In the genomic region with DNA sequence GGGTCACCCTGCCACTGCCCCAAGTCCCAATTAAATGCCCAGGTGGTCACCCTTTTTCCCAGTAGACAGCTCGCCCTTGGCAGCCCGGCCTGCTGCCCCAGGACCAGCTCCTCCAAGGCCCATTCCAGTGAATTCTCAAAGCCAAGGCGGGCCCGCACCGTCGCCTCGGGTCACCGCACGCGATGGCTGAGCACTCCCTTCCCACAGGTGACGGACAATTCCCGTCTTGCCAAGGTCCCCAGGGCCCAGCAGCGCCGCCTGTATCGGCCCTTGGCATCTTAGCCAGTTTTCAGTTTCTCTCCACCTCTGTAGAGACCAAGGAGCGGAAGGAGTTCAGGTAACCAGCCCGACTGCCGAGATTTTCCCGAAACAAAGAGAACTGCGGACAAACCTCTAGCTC, we compare ENCODE assay signal across 9 mouse cellular contexts. TPM values are rescaled to one million over a fixed set of nuclear protein-coding genes. Genes with fewer than 3 reads are reported as not detected.
A peak's percentile ranks its signal among the peaks of the same experiment; 100 is the strongest.
DNase-seq lines count a peak whose midpoint lies in the region; ATAC-seq and TF ChIP-seq lines count a peak whose summit lies in the region.
"Had no signal": no experiment of that assay in that cellular context is flagged by ENCODE, and none has a peak within 500 bp of the region (broad histone marks: within the 10 kb centered on the region; RNA-seq: fewer than 3 reads in every experiment).

No protein-coding gene starts in this region.

- peak; percentile 1; the same call in 1 of the 2 replicates for ATAC-seq in intestine, embryonic 15.5 days
- no peak for ATAC-seq in liver, embryonic 15.5 days (ENCODE audit: insufficient read depth)

- H3K9me3 ChIP-seq in intestine, embryonic 15.5 days: no peaks in the 10 kb centered on the region
- no peaks in the 10 kb centered on the region for H3K9me3 ChIP-seq in liver, embryonic 15.5 days (replicated peaks)

- H3K27me3 ChIP-seq in liver, adult 2 months (ENCODE audit: control insufficient read depth, insufficient read depth, low read length): no peaks in the 10 kb centered on the region
- peaks cover 30% of the 10 kb centered on the region for H3K27me3 ChIP-seq in intestine, embryonic 15.5 days (replicated peaks)
- peaks cover 42% of the 10 kb centered on the region for H3K27me3 ChIP-seq in liver, embryonic 15.5 days
- no peaks in the 10 kb centered on the region for H3K27me3 ChIP-seq in small intestine, adult 2 months (ENCODE audit: control insufficient read depth, insufficient read depth, low read length)

- H3K79me2 ChIP-seq in liver, adult 2 months (ENCODE audit: control insufficient read depth, insufficient read depth, low read length): no peaks in the 10 kb centered on the region

- H3K4me2 ChIP-seq in intestine, embryonic 15.5 days (replicated peaks): peak overlapping the region; percentile 82
- H3K4me2 ChIP-seq in liver, embryonic 15.5 days: peak overlapping the region; percentile 54

- peak; percentile 38 for DNase-seq in liver, adult 2 months (ENCODE audit: extremely low read depth, low read depth, low spot score)
- DNase-seq in liver: no peak
- DNase-seq in gastrocnemius, adult 8-10 months (ENCODE audit: low spot score in 2 of 2): no peak
- no peak for DNase-seq in left cerebral cortex, adult 8-10 months (ENCODE audit: low spot score in 2 of 2)
- no peak for DNase-seq in cerebellum, postnatal 25 days

- H3K9ac ChIP-seq in liver, adult 2 months (ENCODE audit: low read depth, low read length): peak overlapping the region; percentile 44
- peak overlapping the region; percentile 54 for H3K9ac ChIP-seq in intestine, embryonic 15.5 days
- H3K9ac ChIP-seq in liver, embryonic 15.5 days: no peak overlapping the region

- H3K4me3 ChIP-seq in liver, adult 2 months (ENCODE audit: insufficient read depth, low read depth, low read length): peak overlapping the region; percentile 64
- H3K4me3 ChIP-seq in intestine, embryonic 15.5 days (replicated peaks): peak overlapping the region; percentile 43
- H3K4me3 ChIP-seq in liver, embryonic 15.5 days (replicated peaks): peak overlapping the region; percentile 44
- peak overlapping the region; percentile 92 for H3K4me3 ChIP-seq in small intestine, adult 2 months (ENCODE audit: low read depth, low read length)

- H3K27ac ChIP-seq in liver, adult 2 months (replicated peaks; ENCODE audit: insufficient read depth, low read depth, low read length): no peak overlapping the region
- no peak overlapping the region; the same call in 1 of the 2 replicates for H3K27ac ChIP-seq in intestine, embryonic 15.5 days
- no peak overlapping the region for H3K27ac ChIP-seq in liver, embryonic 15.5 days (replicated peaks)
- H3K27ac ChIP-seq in small intestine, adult 2 months (ENCODE audit: insufficient read depth, low read depth, low read length): peak overlapping the region; percentile 86

- TF ChIP-seq POLR2A in liver, adult 2 months (IDR thresholded peaks at IDR 0.05; ENCODE audit: extremely low read depth, insufficient read depth, low read length): no peak
- TF ChIP-seq POLR2A in small intestine, adult 2 months (IDR thresholded peaks at IDR 0.05; ENCODE audit: low read depth, low read length): no peak

- no peaks in the 10 kb centered on the region for H3K36me3 ChIP-seq in liver, adult 2 months (ENCODE audit: control insufficient read depth, insufficient read depth, low read length)
- no peaks in the 10 kb centered on the region for H3K36me3 ChIP-seq in intestine, embryonic 15.5 days
- no peaks in the 10 kb centered on the region for H3K36me3 ChIP-seq in liver, embryonic 15.5 days (replicated peaks)
- no peaks in the 10 kb centered on the region for H3K36me3 ChIP-seq in small intestine, adult 2 months (ENCODE audit: control insufficient read depth, insufficient read depth, low read length)

- H3K4me1 ChIP-seq in liver, adult 2 months (ENCODE audit: control insufficient read depth, insufficient read depth, low read length): peaks cover 4% of the 10 kb centered on the region; the same call in 1 of the 2 replicates
- 0 out of 2 replicates have a peak, but pooled peaks cover 12% of the 10 kb centered on the region for H3K4me1 ChIP-seq in intestine, embryonic 15.5 days (replicated peaks)
- H3K4me1 ChIP-seq in liver, embryonic 15.5 days (replicated peaks): peaks cover 8% of the 10 kb centered on the region
- H3K4me1 ChIP-seq in small intestine, adult 2 months (ENCODE audit: control insufficient read depth, insufficient read depth, insufficient read length, low read length): peaks cover 27% of the 10 kb centered on the region; the same call in 1 of the 2 replicates

- TF ChIP-seq CTCF in liver, adult 2 months (IDR thresholded peaks at IDR 0.05; ENCODE audit: low read depth, low read length): 0 out of 2 replicates have a peak, but pooled peaks have one; percentile 9
- TF ChIP-seq CTCF in small intestine, adult 2 months (IDR thresholded peaks at IDR 0.05; ENCODE audit: extremely low read depth, insufficient read length, insufficient replicate concordance, low read depth, low read length): no peak

- 8% methylated on average over 20 of the region's 20 CpGs for WGBS in liver, adult 2 months
- WGBS in intestine, embryonic 15.5 days: 5% methylated on average over 20 of the region's 20 CpGs
- 4% methylated on average over 20 of the region's 20 CpGs for whole genome bisulfite sequencing in liver, embryonic 15.5 days (ENCODE audit: insufficient replicate concordance)
- 3% methylated on average over 20 of the region's 20 CpGs for WGBS in small intestine, adult 2 months

RNA-seq across cellular contexts. Expression of gene Tmprss2, which starts 0.7 kb away (rescaled TPM):
- 2.8 and 4.1 TPM in 2 replicates for total RNA-seq in liver, adult 2 months (2014; rRNA removed)
- polyA plus RNA-seq in liver, adult 2 months (2012; rRNA removed): 5.7 and 7.6 TPM in 2 replicates
- 26.0 and 28.9 TPM in 2 replicates for polyA plus RNA-seq in intestine, embryonic 15.5 days (2015; fragmentation: Nextera tagmentation; extraction: Ambion mirVana)
- 4.5 and 4.7 TPM in 2 replicates for polyA plus RNA-seq in liver, embryonic 15.5 days (2015; fragmentation: Nextera tagmentation; extraction: Ambion mirVana)
- 39.8 and 71.1 TPM in 2 replicates for polyA plus RNA-seq in small intestine, adult 2 months (2012; rRNA removed)
- total RNA-seq in gastrocnemius, adult 8-10 months (2022): not detected
- total RNA-seq in left cerebral cortex, adult 8-10 months (2022): under 1 TPM in 1 of 4 experiments, not detected in 3; 0.32 TPM
- total RNA-seq: MEL had no signal
